Mouse (Mus musculus) natural killer cell, adult 2 months (primary cell): Measurements from ENCODE around the gene Sh3bgr.

ENCODE experiments used
- DNase-seq, 2 experiments: peaks; one replicate each; pipeline ENCODE4 v3.0.0; 2022; ENCODE audit warnings: low spot score in 2 of 2

The Sh3bgr gene

DNA sequence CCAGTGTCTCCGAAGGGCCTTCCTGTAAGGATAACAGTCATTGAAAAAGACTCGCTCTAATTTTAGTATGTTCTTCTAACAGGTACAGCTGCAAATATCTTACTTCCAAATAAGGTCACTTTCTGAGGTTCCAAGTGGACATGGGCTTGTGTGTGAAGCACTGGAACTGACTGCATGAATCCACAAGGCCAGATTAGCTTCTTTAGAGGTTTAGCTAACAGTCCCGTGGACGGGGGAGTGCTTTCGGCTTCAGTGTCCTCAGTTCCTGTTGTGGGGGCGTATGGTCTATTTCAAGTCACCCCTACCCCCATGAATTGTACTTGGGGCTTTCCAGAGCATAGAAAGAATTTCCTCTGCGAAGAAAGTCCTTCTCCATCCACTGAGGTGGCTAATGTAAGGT is 10.6 kb downstream of the Sh3bgr start:
- DNase-seq = no peak

DNA sequence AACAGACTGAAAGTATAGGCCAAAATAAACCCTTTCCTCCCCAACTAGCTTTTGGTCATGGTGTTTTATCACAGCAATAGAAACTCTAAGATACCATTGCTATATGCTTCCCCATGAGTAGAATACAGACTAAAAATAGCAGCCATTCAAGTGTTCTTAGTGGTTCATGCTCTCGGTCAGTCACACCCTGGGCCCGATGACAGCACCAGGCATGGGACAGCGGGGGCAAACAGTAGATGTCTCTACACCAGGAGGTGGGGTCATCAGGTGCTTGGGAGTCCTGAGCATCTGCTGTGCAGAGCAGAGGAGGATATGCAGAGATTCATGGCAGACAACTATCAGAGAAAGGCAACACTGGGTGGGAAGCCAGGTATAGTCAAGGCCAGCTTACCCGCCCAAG is 12.8 kb downstream of the Sh3bgr start:
- no peak for DNase-seq

DNA sequence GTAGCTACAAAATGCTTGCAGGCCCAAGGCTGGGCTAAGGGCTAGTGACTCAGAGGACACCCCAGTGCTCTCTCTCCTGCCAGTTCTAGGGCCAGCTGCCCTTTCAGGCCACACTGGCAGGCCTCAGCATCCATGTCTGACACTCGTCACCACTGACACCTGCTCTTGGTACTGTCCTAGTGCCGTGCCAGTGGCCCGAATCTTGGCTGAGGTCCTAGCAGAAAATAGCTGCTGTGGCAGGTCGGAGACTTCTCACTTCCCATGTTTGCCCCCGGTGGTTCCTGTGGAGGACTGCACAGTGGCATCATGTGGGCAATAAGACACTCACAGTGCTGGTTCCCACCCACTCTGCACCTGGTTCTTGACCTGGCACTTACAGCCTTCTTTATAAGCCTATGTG is 21.2 kb downstream of the Sh3bgr start:
- DNase-seq = no peak

DNA sequence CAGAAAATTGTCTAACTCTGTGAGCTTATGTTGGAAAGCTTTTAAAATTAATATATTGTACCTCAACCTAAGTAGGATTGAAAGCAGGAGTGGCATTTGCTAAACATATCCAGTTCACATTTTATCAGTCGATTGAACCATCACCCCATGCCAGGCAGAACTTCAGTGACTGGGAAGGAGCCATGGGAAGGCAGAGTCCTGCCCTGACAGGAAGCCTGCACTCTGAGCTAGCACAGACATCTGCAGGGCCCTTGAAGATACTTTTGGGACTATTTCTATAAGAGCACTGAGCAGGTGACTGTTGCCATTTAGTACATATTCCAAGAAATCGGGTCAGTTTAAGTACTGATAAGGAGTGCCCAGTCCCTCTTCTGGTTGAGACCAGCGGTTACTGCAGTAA is 21.7 kb downstream of the Sh3bgr start:
- no peak for DNase-seq

DNA sequence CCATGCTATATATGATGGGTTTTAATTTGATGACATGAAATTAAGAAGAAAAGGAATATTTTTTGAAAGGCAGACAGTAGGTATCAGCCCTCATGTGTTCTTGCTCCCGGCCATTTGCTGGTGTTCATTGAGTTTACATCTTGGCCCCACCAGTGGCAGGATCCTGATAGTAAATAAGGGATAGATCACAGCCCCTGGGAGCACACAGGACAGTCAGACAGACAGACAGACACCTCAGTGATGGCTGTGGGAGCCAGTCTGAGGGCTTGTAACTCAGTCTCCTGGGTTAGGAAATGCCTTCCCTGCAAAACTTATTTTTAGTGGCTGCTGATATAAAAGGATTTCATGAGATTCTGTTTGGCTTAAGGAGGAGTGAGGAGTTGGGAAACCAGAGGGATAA is 22.2 kb downstream of the Sh3bgr start:
- no peak for DNase-seq

DNA sequence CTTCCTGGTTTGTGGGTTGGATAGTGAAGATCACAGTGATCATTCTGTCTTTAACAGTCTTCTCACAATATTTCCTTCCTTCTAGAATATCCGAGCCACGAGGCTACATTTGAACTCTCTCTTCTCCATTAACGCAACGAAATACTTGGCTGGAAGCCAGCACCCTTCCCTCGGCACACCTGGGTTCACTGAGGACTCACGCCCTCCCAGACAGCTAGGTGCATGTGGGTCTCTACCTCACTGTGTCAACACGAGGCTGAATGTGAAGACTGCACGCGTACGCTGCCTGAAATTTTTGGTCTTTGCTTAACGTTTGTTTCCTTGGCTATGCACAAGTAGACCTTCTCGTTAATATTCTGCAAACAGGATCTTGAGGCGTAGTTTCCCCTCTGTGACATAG is 28.2 kb downstream of the Sh3bgr start:
- no peak for DNase-seq

DNA sequence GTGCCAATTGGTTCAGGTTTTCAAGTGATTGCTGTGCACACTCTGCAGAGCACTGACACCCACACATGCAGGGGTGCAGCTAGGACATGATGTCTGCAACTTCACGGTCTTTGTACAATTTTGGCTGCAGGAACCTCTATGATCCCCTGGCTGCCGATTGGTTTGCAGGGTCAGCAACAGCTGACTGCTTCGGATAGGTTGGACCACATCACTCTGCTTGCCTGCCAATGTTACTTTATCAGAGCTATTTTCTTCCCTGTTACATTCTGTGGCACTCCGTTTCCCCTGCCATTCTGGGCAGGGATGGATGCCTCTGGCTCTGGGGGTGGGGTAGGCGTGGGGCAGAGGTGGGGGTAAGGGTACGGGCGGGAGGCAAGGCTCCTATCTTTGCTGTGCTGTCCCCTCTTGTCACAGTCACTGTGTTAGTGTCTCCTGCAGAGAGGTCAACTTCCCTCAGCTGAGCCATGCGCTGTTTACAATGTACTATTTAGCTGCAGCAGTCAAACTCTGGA is 28.9 kb downstream of the Sh3bgr start:
- no peak for DNase-seq

DNA sequence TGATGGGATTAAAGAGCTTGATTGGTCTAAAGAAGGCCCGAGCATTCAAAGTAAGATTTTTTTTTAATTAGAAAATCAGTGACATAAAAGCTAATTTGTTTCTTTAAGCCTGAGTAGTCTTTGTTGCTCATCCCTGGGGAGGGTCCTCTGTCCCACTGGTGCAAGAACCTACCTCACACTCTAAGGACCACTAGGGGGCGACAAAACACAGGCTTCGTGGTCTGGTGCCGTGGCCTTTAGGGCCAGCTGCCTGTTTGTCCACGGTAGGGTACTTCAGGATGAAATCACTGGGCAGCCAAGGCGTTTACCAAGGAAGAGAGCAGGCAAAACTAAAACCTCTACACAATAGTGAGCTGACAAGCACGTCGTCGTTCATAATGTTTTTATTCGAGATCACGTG is 30.2 kb downstream of the Sh3bgr start:
- peak; percentile 58 to 68 for DNase-seq

DNA sequence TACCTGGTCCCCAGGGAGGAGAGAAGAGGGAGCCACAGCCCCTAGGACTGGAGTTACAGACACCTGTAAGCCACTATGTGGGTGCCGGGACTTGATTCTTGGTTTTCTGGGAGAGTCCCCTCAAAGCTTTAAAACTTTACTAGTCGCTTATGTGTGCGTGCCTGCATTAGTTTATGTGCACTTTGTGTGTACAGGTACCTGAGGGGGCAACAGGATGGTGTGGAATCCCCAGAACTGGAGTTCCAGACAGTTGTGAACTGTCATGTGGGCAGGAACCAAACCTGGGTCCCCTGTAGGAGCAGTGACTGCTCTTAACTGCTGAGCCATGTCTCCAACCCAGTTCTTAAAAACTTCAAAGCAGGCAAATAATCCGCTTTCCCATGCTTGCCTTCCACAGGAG is 31.0 kb downstream of the Sh3bgr start:
- DNase-seq = no peak

DNA sequence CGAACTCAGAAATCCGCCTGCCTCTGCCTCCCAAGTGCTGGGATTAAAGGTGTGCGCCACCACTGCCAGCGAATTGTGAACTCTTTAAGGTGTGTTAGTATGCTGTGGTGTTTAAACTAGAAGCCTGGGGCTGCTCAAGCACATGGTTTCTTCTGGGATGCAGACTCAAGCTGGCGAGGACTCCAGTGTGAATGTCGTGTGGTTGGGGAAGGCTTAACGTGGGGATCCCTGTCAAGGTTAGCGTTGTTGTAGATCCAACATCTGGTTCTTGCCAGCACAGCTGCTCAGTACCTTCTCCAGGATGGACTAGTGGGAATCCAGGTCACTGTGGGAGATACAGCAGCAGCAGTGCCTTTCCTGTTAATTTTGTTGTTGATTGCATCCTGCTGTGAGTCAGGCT is 31.7 kb downstream of the Sh3bgr start:
- no peak for DNase-seq

DNA sequence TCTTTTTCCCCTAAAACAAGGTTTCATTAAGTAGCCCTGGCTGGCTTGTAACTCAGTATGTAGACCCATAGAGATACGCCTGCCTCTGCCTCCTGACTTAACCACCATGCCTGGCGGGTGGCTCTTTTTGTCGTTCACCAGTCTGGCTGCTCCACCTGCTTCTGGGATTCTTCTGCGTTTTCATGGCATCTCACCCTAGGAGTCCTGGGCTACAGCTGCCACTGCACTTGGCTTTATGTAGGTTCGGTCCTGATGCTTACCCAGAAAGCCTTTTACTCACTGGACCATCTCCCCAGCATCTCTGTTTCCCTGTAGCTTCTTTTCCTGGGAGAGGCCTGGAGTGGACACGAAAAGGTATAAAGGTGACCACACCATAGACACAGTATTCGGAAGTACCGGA is 33.7 kb downstream of the Sh3bgr start:
- no peak for DNase-seq

DNA sequence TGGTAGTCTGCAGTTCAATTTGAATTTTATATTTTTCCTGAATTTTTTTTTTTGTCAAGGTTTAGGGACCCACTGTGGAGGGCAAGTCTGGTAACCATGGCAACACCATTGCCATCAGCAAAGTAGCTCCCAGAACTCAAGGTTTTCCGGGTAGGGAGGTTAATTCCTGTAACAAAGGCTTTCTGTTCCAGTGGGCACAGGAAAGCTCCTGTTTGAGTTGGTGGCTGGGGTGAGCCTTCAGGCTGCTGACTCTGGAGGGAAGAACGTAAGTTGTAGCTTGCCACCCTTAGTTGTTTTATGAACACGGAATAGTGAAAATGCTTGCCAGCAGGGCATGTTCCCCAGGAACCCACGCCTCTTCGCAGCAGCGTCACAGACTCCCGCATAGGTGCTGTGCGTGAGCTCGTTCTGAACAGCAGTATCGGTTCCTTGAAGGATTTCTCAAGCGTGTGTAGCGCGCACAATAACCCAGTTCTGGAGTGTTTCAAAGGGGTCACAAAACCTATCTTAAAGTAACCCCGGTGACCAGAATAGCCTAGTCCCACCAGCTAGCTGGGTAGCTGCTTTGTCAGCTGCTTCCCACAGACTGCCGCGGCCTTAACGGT is 35.2 kb downstream of the Sh3bgr start, which contains the start of gene B3galt5:
Gene B3galt5, plus strand, starts transcription at position 436 of the 605 bp plus-strand sequence.
- no peak for DNase-seq

DNA sequence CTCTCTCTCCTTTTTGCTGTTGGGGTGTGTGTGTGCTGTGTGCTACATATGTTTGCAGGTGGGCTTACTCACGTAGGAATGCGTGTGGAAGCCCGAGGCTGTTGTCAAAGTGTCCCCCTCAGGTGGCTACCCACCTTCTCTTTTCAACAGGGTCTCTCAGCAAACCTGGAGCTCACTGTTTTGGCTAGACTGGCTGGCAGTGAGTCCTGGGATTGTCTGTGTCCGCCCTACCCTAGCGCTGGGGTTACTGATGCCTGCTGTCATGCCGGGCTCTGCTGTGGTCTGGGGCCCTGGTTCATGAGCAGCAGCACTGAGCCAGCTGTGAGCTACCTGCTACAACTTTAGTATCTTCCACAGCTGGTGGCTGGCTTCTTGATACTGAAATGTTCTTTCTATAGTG is 44.2 kb downstream of the Sh3bgr start:
- no peak for DNase-seq

DNA sequence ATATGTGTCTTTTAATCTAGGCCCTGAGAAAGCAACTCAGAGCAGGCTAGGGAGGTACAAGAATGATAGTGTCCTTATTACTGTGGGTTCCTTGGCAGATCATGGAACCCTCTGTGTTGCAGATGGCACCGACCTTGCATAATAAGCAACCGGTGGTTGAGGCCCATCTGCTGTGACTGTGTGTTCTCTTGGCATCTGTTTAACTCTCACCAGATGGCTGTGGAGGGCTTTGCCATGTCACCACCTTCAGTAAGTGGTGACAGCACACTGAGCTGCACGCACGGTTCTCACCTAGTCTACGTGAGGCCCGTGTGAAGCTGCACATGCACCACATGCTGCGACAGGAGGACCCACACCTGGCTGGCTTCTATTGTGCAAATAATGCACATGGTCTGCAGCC is 49.4 kb downstream of the Sh3bgr start:
- no peak for DNase-seq

DNA sequence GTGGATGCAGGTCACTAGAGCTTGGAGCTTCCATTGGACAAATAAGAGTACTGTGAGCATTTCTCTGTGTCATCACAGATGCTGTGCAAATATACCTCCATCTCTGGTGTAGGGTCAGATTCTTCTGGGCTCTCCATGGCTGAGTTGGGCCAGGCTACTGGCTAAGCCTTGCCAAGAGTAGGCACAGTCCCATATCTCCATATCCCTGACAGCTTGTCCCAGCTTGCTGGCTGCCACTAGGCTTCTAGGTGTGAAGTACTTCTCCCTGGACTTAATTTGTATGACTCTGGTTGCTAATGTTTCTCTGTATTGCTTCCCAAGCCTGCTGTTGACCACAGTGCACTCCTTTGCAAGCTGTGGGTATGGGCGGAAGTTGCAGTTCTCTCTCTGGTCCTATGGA is 51.9 kb downstream of the Sh3bgr start:
- DNase-seq = no peak

DNA sequence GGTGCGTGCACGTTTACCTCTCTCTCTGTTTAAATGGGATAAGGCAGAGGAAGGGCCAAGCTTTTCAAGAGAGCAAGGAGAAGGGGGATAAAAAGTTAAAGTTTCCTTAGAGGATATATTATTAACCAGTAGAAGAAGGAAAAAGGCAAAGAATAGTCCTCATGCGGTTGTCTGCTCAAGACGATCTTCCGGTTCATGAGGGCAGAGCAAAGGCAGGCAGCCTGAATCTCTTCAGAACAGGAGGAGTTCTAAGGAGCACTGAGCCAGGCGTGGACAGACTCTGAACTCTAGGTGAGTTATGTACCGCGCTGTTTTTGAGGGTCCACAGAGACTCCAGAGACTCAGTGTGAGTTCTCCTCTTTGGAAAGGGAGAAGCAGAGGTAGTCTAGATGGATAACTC is 58.2 kb downstream of the Sh3bgr start:
- no peak for DNase-seq

DNA sequence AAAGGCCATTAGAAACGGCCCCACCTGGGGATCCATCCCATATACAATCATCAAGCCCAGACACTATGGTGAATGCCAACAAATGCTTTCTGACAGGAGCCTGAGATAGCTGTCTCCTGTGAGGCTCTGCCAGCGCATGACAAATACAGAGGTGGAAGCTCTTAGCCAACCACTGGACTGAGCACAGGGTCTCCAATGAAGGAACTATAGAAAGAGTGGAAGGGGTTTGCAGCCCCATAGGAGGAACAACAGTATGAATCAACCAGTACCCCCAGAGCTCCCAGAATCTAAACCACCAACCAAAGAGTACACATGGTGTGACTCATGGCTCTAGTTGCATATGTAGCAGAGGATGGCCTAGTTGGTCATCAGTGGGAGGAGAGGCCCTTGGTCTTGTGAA is 71.5 kb downstream of the Sh3bgr start:
- no peak for DNase-seq

DNA sequence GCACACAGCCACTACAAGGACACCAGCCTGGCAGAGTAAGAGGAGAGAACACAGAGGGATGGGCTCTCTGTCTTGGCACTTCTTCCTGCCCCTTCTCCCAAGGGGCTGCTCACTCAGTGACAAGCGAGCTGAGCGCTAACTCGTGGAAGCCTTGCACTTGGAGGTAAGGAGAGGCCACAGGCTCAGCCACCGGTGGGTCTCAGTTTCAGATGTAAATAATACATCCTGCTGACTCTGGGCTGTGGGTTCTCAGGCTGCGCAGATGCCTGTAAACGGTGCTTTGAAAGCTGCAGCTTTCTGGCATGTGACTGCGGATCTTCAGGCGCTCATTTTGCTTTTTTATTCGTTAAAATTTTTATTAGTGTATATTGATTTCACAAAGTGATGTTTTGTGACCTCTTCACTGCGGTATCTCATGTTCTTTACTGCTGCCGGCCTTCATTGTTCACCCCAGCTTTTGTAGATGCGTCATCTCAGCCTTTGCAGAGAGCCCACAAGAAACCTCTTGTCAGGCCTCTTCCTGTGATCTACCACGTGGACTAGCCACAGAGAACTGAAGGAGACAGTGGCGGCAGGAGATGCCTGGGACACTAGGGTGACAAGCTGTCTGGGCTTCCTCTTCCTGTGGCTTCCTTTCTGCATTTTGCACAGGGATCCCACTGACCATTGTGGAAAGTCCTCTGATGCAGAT is 72.8 kb downstream of the Sh3bgr start:
- DNase-seq = peak; percentile 65 to 78

DNA sequence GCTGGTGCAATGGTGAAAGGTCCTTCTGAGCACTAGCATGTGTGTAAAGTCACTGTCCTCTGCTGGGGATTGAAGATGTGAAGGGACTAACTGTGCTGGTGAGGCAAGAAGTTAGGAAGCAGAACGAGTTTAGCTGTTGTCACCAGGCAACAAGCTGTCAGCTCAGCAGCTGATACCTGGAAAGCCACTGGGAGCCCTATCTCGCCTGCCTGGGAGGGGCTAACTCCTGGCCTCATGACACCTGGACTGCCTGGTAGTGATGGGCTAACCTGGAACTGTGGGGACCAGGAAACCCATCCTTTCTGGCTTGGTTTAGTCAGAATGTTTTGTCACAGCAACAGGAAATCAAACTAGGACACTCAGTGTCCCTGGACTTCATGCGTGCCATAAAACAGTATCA is 76.3 kb downstream of the Sh3bgr start:
- no peak for DNase-seq
